Mouse (Mus musculus): ENCODE data around the gene 2610028H24Rik. TPM values are rescaled to one million over a fixed set of nuclear protein-coding genes. Genes with fewer than 3 reads are reported as not detected.
A peak's percentile ranks its signal among the peaks of the same experiment; 100 is the strongest.

2610028H24Rik gene
- polyA plus RNA-seq, 1 experiment from 2014 or later: 8.7 TPM

DNA sequence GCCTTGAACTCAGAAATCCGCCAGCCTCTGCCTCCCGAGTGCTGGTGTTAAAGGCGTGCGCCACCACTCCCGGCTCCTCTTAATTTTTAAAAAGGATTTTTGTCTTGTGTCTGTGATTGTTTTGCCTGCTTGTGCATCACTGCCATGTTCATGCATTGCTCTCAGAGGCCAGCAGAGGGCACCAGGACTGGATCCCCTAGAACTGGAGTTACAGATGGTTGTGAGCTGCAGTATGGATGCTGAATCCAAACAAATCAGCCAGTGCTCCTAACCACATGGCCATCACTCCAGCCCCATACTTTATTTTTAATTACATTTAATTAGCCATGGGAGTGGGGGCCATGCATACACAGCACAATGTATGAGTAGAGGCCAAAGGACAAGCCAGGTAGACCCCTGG is 6.4 kb downstream of the 2610028H24Rik start:
- Histone ChIP-seq H3K9me3 (replicated peaks) (no peaks in the 10 kb centered on the region), H3K27ac (replicated peaks) (no peak overlapping the region), H3K27me3 (no peaks in the 10 kb centered on the region), H3K4me2 (replicated peaks) (no peak overlapping the region), H3K4me1 (no peaks in the 10 kb centered on the region), H3K9ac (no peak overlapping the region), H3K36me3 (0 out of 2 replicates have a peak, but pooled peaks cover 3% of the 10 kb centered on the region), H3K4me3 (replicated peaks) (no peak overlapping the region)
- 53% methylated on average over 5 of the region's 5 CpGs for WGBS
- ATAC-seq (ENCODE audit: insufficient number of reproducible peaks, low FRiP score, low TSS enrichment, low read depth): no peak

DNA sequence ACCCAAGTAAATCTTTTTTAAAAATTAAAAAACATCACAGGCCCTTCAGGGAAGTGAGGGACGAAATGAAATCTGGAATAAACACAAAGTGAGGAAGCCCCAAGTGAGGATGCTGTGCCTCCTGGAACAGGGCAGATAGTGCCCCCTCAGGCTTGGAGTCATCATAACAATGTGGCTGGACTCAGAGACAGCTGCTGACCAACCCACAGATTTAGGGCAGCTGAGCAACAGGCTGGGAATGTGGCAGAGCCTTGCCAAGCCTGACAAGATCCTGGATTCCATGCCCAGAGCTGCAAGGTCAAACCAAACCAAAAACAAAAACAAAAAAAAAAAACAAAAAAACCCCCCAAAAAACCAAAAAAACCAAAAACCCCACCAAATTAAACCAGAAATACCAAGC is 12.4 kb downstream of the 2610028H24Rik start:
- WGBS: 95% methylated on average over 1 of the region's 1 CpGs
- no peak for ATAC-seq (ENCODE audit: insufficient number of reproducible peaks, low FRiP score, low TSS enrichment, low read depth)
- Histone ChIP-seq H3K4me3 (replicated peaks) (no peak overlapping the region), H3K4me2 (replicated peaks) (no peak overlapping the region), H3K4me1 (no peaks in the 10 kb centered on the region), H3K27ac (replicated peaks) (no peak overlapping the region), H3K9me3 (replicated peaks) (no peaks in the 10 kb centered on the region), H3K9ac (no peak overlapping the region), H3K27me3 (no peaks in the 10 kb centered on the region), H3K36me3 (0 out of 2 replicates have a peak, but pooled peaks cover 5% of the 10 kb centered on the region)

DNA sequence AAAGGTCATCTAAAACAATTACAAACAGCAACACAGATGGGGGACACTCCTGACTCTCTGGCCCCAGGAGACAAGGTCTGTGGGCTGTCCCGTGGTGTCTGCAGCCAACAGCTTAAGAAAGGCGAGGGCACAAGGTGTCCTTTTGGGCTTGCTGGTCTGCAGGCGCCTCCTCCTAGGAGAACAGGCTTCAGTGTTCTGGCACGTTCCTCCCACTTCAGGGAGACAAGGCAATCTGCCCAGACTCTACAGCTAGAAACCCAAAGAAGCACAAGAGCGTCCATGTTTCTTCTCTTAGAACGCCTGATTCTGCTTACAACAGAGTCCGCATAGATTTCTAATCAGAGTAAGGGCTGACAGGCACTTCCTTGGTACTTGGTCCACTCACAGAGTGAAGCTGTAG is 13.4 kb downstream of the 2610028H24Rik start:
- Histone ChIP-seq H3K4me1 (no peaks in the 10 kb centered on the region), H3K4me3 (replicated peaks) (no peak overlapping the region), H3K9me3 (replicated peaks) (no peaks in the 10 kb centered on the region), H3K9ac (no peak overlapping the region), H3K27ac (replicated peaks) (no peak overlapping the region), H3K27me3 (no peaks in the 10 kb centered on the region), H3K36me3 (0 out of 2 replicates have a peak, but pooled peaks cover 5% of the 10 kb centered on the region), H3K4me2 (replicated peaks) (no peak overlapping the region)
- no peak for ATAC-seq (ENCODE audit: insufficient number of reproducible peaks, low FRiP score, low TSS enrichment, low read depth)
- WGBS: 89% methylated on average over 7 of the region's 7 CpGs

DNA sequence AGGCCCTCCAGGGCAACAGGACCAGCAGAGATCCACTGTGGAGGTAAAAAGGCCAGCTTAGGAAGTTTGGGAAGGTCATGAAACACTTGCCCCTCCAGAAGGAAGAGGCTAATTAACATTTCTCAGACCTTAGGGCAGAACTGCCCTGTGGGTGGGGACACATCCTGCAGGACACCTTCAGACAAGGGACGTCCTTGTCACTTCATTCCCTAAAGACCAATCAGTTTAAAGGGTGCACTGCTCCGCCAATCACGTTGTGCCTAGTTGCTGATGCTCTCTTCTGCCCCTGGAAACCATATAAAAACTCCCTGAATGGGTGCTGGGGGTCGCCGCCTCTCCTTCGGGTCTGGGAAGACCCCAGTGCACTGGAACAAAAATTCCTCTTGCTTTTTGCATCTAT is 13.8 kb downstream of the 2610028H24Rik start:
- no peaks in the 10 kb centered on the region for H3K9me3 ChIP-seq (replicated peaks)
- H3K36me3 ChIP-seq: 0 out of 2 replicates have a peak, but pooled peaks cover 5% of the 10 kb centered on the region
- no peak overlapping the region for H3K27ac ChIP-seq (replicated peaks)
- H3K27me3 ChIP-seq: no peaks in the 10 kb centered on the region
- no peak for ATAC-seq (ENCODE audit: insufficient number of reproducible peaks, low FRiP score, low TSS enrichment, low read depth)
- 81% methylated on average over 6 of the region's 6 CpGs for WGBS
- no peak overlapping the region for H3K4me3 ChIP-seq (replicated peaks)
- H3K4me2 ChIP-seq (replicated peaks): no peak overlapping the region
- H3K4me1 ChIP-seq: 0 out of 2 replicates have a peak, but pooled peaks cover 3% of the 10 kb centered on the region
- no peak overlapping the region for H3K9ac ChIP-seq

DNA sequence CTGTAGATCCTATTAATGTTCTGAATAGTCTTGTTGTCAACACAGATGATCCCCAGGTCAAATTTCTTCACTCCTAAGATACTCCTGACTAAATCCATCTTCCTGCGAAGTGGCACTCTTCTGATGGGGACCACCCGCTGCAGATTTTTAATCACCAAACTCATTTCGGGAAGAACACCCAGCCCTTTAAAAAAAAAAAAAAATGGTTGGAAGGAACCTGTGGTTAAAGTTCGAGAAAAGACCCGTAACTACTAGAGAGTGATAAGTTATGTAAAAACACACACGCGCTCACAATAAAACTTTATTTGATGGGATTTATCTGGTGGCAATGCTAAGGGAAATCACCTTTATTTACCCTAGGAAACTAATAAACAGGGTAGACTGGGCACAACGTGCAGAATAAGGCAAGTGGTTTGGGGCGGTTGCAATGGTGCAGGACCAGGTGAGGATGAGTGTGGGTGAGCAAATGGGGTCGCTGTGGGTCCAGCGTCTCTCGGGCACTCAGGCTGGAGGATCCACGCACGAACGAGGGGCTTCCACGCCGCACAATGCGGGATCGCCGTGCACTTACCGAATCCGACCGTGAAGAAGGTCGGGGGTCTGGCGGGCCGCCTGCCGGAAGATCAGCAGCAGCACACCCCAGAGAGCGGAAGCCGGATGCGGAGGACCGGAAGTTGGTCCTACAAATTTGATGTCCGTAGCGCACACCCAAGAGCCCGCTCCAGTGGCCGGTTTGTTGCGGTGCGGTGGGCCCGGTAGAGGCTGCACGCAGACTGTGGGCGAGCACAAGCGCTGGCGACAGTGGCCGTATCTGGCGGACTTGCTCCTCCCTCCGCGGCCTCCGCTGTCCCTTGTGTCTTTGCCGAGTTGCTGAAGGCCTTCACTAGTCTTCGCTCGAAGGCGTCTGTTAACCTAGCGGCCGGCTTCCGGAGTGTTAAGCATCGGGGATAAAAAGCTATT is 19.6 kb downstream of the 2610028H24Rik start, which contains the start of the genes Mcm3ap and Ybey:
Gene Mcm3ap (plus strand): TSS at position 725 of the 960 bp plus-strand sequence.
Gene Ybey (minus strand): TSS at position 912 of the 960 bp plus-strand sequence.
- Histone ChIP-seq H3K27me3 (no peaks in the 10 kb centered on the region), H3K4me2 (replicated peaks) (peak within 1 kb of the TSS; percentile 49), H3K27ac (replicated peaks) (peak within 1 kb of the TSS; percentile 83), H3K9ac (peak within 1 kb of the TSS; percentile 91), H3K4me1 (0 out of 2 replicates have a peak, but pooled peaks cover 13% of the 10 kb centered on the region), H3K9me3 (replicated peaks) (no peaks in the 10 kb centered on the region), H3K4me3 (replicated peaks) (peak within 1 kb of the TSS; percentile 87), H3K36me3 (peaks cover 27% of the 10 kb centered on the region)
- peak; percentile 95 for ATAC-seq (ENCODE audit: insufficient number of reproducible peaks, low FRiP score, low TSS enrichment, low read depth)
- WGBS: 1% methylated on average over 55 of the region's 55 CpGs

DNA sequence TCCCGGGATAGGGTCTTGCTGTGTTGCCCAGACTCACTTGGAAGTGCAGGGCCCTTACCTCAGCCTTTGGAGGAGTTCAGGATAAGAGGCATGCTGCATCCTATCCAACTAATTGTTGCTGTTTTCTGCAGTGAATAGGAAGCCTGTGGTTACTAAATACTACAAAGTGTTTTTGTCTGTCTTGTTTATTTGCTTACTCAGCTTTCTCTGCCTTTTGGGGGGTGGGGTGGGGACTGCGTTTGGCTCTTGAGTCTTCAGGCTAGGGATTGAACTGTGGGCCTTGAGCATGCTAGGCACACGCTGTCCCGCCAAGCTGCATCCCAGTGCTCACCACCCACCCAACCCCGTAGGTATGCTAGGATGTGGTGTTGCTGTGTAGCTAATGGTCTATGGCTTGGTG is 24.9 kb downstream of the 2610028H24Rik start:
- Histone ChIP-seq H3K9ac (no peak overlapping the region), H3K9me3 (replicated peaks) (no peaks in the 10 kb centered on the region), H3K36me3 (peaks cover 70% of the 10 kb centered on the region), H3K27me3 (no peaks in the 10 kb centered on the region), H3K4me3 (replicated peaks) (no peak overlapping the region), H3K4me2 (replicated peaks) (no peak overlapping the region), H3K27ac (replicated peaks) (no peak overlapping the region), H3K4me1 (0 out of 2 replicates have a peak, but pooled peaks cover 9% of the 10 kb centered on the region)
- 93% methylated on average over 5 of the region's 5 CpGs for WGBS
- ATAC-seq (ENCODE audit: insufficient number of reproducible peaks, low FRiP score, low TSS enrichment, low read depth): no peak

DNA sequence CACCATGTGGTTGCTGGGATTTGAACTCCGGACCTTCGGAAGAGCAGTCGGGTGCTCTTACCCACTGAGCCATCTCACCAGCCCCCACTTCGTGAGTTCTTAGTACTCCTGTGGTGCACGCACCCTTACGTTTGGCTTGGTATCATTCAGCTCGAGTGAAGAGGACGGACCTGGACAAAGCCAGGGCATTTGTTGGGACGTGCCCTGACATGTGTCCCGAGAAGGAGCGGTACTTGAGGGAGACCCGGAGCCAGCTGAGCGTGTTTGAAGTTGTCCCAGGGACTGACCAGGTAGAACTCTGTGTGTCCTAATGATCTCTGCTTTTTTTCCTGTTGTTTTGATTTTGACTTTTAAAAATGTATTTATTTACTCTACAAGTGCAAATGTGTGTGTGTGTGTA is 32.0 kb downstream of the 2610028H24Rik start:
- H3K9me3 ChIP-seq (replicated peaks): no peaks in the 10 kb centered on the region
- H3K4me1 ChIP-seq: no peaks in the 10 kb centered on the region
- H3K4me3 ChIP-seq (replicated peaks): no peak overlapping the region
- WGBS: 84% methylated on average over 13 of the region's 13 CpGs
- no peaks in the 10 kb centered on the region for H3K27me3 ChIP-seq
- H3K9ac ChIP-seq: no peak overlapping the region
- peaks cover 96% of the 10 kb centered on the region for H3K36me3 ChIP-seq
- no peak overlapping the region for H3K4me2 ChIP-seq (replicated peaks)
- no peak overlapping the region for H3K27ac ChIP-seq (replicated peaks)
- no peak for ATAC-seq (ENCODE audit: insufficient number of reproducible peaks, low FRiP score, low TSS enrichment, low read depth)

DNA sequence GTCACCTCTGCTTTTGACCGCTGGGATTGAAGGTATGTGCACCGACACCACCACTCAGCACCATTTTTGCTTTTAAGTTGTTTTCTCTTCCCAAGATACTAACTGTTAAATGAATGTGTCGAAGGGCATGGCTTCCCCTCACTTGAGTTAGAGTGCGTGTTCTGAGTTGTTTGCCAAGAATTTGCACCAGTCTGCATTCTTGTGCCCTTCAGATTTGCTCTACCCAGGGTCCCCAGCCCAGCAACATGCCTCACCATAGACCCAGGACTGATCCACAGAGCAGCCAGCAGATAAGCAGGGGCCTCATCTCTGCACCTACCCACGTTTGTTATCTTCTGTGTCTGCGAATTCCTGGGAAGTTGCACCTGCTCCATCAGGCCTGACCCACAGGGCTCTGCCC is 32.6 kb downstream of the 2610028H24Rik start:
- no peak for ATAC-seq (ENCODE audit: insufficient number of reproducible peaks, low FRiP score, low TSS enrichment, low read depth)
- WGBS: 91% methylated on average over 6 of the region's 6 CpGs

DNA sequence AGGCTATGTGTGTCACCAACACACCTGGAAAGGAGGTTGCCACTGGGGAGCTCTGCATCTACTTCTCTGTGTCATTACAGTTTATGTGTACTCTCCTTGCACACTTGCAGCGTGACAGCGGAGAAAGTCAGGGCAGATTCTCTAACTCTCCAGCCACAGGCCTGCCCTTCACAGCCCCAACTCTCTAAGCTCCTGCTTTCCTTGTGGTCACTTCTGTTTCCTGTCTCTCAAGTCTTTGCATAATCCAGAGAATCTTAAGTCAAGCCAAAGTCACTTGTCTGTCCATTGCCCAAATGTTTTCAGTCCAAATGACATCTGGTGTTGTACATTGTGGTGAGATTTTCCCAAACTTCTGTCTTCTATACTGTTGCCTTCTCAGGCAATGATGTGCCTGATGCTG is 37.4 kb downstream of the 2610028H24Rik start:
- Histone ChIP-seq H3K27ac (replicated peaks) (no peak overlapping the region), H3K4me2 (replicated peaks) (no peak overlapping the region), H3K36me3 (peaks cover 97% of the 10 kb centered on the region), H3K4me3 (replicated peaks) (no peak overlapping the region), H3K9me3 (replicated peaks) (no peaks in the 10 kb centered on the region), H3K4me1 (no peaks in the 10 kb centered on the region), H3K27me3 (no peaks in the 10 kb centered on the region), H3K9ac (no peak overlapping the region)
- WGBS: 100% methylated on average over 2 of the region's 2 CpGs
- no peak for ATAC-seq (ENCODE audit: insufficient number of reproducible peaks, low FRiP score, low TSS enrichment, low read depth)

More for the DNA sequence above, 32.6 kb downstream of the 2610028H24Rik start:
- no peak overlapping the region for H3K9ac ChIP-seq
- no peaks in the 10 kb centered on the region for H3K9me3 ChIP-seq (replicated peaks)
- no peaks in the 10 kb centered on the region for H3K4me1 ChIP-seq
- peaks cover 96% of the 10 kb centered on the region for H3K36me3 ChIP-seq
- H3K27me3 ChIP-seq: no peaks in the 10 kb centered on the region
- no peak overlapping the region for H3K4me3 ChIP-seq (replicated peaks)
- H3K4me2 ChIP-seq (replicated peaks): no peak overlapping the region
- H3K27ac ChIP-seq (replicated peaks): no peak overlapping the region

DNA sequence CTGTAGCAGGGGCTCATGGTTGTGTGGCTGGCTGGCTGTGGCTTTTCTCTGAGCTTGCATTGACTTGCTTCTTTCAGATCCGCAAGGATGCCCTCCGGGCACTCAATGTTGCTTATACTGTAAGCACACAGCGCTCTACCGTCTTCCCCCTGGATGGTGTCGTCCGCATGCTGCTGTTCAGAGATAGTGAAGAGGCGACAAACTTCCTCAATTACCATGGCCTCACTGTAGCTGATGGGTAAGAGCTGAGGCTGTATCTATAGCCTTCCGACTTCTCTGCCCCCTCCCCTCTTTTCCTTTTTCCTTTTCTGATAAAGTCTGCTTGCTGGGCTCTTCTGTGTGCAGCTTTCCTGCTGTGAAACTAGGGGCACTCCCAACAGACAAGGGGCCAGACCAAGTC is 39.4 kb downstream of the 2610028H24Rik start:
- Histone ChIP-seq H3K9ac (no peak overlapping the region), H3K4me3 (replicated peaks) (no peak overlapping the region), H3K4me1 (no peaks in the 10 kb centered on the region), H3K27me3 (no peaks in the 10 kb centered on the region), H3K4me2 (replicated peaks) (no peak overlapping the region), H3K27ac (replicated peaks) (no peak overlapping the region), H3K36me3 (peaks cover 92% of the 10 kb centered on the region), H3K9me3 (replicated peaks) (no peaks in the 10 kb centered on the region)
- ATAC-seq (ENCODE audit: insufficient number of reproducible peaks, low FRiP score, low TSS enrichment, low read depth): no peak
- 81% methylated on average over 8 of the region's 8 CpGs for WGBS

DNA sequence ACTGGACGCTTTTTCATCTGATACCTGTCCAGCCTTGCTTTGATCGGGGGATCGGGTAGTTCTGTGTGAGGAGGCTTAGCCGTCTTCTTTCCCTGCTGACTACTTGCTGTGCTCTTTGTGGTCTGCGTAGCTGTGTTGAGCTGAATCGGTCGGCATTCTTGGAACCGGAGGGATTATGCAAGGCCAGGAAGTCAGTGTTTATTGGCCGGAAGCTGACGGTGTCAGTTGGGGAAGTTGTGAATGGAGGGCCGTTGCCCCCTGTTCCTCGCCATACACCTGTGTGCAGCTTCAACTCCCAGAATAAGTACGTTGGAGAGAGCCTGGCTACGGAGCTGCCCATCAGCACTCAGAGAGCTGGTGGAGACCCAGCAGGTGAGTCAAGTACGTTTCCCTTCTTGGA is 40.3 kb downstream of the 2610028H24Rik start:
- ATAC-seq (ENCODE audit: insufficient number of reproducible peaks, low FRiP score, low TSS enrichment, low read depth): no peak
- H3K27me3 ChIP-seq: no peaks in the 10 kb centered on the region
- H3K27ac ChIP-seq (replicated peaks): no peak overlapping the region
- no peak overlapping the region for H3K4me3 ChIP-seq (replicated peaks)
- no peaks in the 10 kb centered on the region for H3K4me1 ChIP-seq
- no peaks in the 10 kb centered on the region for H3K9me3 ChIP-seq (replicated peaks)
- 92% methylated on average over 15 of the region's 15 CpGs for WGBS
- H3K4me2 ChIP-seq (replicated peaks): no peak overlapping the region
- H3K9ac ChIP-seq: no peak overlapping the region
- peaks cover 92% of the 10 kb centered on the region for H3K36me3 ChIP-seq
